Mouse (Mus musculus) frontal cortex, adult (tissue): ENCODE results near the gene Disp1.

Experiments
- ATAC-seq: cut with Nextera tagmentation; 2 replicates; pipeline ENCODE4 v1.9.2; 2017; ENCODE audit warnings: mild to moderate bottlenecking, moderate library complexity, mixed read lengths; ENCODE audit not compliant: low TSS enrichment

Gene Disp1

DNA sequence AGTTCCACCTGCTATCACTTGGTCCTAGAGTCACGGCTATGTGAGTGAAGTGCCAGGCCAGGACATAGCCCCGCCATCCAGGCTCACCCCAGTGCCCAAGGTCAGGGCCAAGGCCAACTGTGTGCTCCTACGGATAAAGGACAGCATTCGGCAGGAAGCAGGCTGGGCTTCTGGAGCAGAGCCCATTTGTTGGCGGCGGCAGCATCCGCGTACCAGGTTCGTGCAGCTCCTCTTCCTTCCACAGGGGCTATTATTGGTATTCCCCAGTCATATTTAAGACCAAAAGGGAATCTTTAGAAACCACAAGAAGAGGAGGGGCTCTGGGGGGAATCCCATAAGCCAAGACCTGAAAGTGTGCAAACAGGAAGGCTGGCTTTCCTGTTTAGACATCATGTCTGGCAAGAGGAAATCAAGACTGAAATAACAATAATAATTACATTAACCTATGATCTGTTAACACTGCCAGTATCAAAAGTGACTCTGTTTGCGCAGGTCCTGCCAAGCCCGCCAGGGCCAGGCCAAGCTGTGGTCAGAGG lies 180.4 kb downstream of the Disp1 start:
- no peak for ATAC-seq

DNA sequence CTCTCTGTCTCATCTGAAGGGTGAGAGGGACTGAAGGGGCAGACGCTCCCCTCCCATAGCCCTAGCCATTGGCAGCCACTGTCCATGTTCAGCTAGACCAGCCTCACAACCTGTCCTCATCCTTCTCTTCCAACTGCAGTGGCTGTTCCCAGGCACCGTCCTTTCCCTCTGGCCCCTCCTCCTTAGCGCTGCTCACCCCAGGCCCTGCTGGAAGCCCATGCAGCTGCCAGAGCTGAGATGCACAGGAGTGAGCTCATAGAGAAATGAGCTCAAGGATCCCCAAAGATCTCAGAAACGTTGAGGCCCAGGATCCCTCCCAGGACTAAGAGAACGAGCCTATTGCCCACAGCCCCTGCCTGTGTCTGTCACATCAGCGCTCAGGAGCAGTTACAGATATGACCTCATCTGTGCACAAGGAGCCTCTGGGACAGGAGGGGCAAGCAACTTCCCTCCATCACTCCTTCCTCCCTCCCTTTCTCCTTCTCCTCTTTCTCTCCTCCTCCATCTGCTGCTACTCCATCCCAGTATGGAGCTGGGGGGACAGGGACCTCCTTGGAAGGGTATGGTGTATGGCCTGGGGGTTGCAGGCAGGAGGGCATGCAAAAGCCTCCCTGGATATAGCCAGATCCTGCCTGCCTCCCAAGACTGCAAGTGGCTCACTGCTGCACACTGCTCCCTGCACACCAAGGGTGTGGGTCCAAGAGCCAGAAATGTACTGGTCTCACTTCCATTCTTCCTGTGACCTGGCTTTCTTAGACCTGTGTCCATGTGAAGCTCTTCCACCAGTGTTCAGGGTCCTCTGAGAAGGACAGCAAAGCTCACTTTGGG lies 181.2 kb downstream of the Disp1 start:
- no peak for ATAC-seq

DNA sequence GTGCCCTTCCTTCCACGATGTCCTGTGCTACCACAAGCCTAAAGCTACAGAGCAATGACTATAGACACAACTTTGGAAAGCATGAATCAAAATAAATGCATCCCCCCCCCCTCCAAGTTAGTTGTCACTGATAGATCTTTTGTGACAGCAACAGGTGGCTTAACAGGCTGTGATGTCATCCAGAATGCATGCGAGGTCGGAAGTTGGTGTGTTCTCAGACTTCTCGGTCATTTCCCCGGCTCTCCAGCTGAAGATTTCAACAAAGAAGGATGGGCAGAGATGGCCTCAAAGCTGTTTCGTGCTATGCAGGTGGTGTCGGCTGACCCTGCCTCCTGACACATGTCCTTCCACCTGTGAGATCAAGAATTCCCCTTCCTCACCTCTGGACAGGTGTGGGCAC lies 181.9 kb downstream of the Disp1 start:
- no peak for ATAC-seq
